Mouse (Mus musculus) right cerebral cortex, postnatal 25 days (tissue): ENCODE measurements around the gene Comt.

Source experiments
- DNase-seq: peaks from one replicate; pipeline ENCODE4 v3.0.0; 2022

Gene Comt

DNA sequence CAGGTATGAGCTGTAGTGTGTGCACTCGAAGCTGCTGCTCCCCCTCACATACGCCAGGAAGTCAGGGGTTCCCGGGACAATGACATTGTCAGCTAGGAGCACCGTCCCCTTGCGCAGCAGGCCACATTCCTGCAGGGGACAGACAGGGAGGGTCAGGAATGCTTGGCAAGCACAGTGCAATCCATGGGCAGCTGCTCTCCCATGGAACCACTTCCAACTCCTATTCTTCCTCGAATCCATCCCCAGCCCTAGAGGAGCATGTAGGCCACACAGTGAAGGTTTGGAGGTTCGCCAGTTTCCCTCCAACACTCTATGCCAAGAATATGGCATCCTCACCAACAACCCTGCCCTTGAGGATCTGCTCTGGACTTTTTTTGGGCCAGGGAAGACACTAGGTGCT is 18.7 kb downstream of the Comt start:
- no peak for DNase-seq

DNA sequence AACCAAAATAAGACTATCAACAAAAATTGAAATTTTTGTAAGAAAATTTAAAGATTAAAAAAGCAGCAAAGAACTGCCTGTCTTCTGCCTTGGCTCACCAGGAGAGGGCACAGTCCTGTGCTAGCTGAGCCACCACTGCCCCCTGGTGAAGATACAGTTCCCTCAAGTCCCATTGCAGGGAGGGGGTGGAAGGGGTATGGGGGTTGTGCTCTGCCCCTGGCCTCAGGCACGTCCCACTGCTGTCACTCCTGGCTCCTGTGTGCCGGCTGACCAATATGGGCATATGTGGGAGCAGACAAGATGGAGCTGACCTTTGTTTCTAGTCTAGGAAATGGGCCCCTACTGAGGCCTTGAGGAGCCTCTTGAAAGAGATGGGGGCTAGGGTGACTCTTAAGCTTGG is 20.4 kb downstream of the Comt start:
- DNase-seq: no peak

DNA sequence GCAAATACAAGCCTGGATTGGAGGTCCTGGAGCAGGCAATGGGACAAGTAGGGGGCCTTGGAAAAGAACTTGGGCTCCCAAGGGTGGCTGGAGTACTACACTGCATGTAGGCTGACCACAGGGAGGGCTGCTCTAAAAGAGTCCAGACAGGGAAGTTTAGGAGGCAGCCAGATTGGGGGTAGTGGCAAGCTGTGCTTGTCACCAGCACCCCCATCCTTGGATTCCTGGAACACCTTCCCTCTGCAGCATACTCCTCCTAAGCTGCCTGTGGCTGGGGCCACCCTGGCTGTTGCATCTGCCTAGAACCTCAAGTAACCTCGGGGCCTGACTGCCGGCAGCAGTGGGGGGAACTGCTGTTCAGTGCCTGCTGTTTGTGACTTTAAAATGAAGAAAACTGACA is 20.8 kb downstream of the Comt start:
- DNase-seq: no peak

DNA sequence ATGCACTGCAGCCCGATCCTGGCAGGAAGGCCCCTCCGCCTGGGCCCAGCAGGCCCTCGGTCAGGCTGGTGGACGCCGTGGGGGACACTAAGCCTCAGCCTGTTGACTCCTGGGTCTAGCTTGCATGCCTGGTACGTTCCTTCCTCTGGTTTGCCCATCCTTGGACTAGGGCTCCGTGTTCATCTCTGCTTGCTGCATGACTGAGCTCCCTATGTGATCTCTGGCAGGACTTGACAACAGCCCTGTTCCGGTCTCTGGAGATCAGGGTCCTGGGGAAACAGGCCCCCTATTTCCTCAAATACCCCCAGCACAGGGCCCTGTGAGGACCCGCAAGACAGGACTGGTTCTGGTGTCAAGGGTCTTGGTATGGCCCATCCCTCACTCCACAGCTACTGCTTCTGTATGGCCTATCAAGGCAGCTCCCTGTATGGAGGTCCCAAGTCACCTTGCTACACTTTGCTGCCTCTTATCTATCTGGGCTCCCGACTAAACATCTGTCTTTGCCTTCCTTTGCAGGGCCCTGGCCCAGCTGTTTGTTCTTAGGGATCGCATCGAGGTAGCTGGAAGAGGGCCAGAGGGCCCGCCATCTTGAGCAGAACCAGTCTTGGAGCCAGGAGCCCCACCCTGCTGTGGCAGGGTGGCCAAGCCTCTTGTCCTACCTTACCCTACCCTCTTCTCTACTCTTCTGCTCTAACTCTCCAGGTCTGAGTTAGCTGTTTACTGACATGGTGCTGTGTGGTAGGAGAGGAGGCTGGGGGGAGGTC is 21.4 kb downstream of the Comt start:
- no peak for DNase-seq

DNA sequence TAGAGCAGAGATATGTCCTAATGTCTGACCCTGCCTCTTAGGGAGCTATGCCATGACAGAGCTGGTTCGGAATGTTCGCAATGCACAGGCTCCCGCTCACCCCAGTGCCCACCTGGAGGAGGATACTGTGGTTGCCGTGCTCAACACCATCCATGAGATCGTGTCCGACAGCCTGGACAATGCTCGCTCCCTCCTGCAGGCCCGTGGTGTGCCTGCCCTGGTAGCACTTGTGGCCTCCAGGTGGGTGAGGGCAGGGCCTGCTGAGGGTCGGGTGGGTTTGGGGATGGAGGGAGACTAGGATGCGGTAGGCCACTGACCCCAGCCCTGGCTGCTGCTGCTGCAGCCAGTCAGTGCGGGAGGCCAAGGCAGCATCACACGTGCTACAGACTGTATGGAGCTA is 23.4 kb downstream of the Comt start:
- no peak for DNase-seq

DNA sequence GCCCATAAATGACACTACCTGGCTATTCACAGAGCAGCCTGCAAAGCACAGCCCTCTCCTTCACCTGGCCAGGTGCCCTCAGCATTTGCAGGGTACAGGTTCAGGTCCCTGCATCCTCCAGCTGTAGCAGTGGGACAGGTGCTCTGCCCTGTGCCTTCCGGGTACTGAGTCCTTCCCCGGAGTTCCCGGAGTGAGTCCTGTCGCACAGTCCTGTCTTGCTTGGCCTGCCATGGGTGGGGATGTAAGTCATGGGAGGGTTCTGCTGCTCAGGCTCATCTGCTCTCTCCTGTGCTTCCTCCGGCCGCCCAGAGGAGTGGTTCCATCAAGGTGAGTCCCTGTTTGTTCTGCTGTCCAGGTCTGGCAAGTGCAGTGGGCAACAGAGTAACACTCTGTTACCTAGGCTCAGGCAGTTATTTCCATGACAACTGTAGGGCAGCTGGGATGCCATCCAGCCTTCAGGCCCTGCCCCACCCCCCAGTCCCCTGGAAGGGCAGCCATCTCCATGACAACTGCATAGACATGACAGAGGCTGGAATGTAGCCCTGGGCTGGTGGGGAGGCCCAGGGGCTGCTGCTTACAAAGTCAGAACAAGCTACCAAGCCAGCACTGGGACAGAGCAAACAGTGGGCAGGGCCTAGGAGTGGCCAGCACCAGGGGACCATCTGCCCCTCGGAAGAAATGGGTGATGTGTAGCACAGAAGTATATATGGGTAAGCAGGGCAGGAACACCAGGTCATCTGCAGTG is 26.0 kb downstream of the Comt start:
- no peak for DNase-seq

DNA sequence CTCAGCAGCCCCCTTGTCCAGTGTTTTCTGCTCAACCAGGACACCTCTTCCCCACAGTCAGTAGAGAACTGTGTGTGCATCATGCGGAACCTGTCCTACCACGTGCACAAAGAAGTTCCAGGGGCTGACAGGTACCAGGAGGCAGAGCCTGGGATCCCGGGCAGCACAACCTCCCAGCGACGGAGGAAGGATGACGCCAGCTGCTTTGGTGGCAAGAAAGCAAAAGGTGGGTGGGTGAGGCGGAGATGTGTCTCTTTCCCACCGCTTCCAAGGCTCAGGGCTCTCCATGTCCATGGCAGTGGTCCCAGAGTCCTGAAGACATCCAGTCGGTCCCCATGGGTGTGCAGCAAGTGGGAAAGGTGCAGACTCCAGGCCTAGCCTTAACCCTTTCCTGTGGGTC is 26.6 kb downstream of the Comt start:
- DNase-seq: no peak

DNA sequence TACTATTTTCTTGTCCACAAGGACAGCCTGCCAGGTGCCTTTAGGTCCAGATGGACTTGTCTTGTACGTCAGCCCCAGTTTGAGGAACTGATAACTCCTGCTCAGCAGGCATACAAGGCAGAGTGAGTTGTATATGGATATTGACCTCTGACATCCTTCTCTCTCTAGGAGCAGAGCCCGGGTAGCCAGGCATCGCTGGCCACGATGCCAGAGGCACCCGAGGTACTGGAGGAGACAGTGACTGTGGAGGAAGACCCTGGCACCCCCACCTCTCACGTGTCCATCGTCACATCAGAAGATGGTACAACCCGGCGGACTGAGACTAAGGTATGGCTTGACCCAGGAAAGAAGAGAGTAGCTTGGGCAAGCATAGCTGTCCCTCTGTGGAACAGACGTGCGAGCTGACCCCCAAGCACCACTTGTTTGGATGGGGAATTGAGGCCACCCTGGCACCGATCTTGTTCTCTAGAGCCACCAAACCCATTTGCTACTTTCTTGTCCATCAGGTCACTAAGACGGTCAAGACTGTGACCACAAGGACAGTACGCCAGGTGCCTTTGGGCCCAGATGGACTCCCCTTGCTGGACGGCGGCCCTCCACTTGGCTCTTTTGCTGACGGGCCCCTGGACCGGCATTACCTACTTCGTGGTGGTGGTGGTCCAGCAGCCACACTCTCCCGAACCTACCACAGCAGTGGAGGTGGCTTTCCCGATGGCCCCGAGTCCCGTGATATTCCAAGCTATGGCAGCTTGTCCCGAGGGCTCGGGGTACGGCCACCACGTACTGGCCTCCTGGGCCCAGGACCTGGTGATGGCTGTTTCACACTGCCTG is 29.6 kb downstream of the Comt start:
- DNase-seq: no peak

DNA sequence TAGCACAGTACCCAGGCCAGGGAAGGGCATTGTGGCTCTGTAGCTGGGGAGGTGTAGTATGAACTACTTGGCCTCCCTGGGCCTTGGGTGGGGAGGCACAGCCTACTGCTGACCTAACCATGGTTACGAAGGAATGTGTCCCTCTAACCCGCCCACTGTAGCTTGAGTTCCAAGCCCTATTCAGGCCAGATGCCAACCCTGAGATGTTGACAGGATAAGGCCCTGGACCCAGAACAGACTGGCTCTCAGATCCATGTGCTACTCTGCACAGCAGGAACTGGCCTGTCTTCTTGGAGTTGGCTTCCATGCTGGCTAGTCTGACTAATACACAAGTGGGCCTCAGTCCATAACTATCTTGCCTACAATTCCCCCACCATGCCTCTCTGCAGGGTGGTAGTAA is 30.5 kb downstream of the Comt start:
- DNase-seq: no peak

DNA sequence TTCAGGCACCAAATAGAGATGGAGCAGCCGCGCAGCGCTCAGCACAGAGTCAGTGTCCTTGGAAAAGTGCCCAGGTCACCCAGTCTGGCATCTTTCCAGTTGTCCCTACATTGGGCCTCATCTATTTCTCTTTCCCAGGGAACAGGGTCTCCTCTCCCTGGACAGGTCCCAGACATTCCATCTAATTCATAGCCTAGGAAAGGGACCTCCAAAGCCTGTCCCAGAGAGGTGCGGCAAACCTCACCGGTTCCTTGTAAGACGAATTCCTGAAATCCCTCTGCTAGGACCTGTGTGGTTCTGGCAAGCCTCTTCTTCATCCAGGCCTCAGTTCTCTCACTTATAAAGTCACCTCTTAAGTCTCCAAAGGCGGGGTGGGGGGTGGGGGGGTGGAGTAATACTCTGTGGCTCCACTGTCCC is 31.0 kb downstream of the Comt start:
- DNase-seq: no peak

DNA sequence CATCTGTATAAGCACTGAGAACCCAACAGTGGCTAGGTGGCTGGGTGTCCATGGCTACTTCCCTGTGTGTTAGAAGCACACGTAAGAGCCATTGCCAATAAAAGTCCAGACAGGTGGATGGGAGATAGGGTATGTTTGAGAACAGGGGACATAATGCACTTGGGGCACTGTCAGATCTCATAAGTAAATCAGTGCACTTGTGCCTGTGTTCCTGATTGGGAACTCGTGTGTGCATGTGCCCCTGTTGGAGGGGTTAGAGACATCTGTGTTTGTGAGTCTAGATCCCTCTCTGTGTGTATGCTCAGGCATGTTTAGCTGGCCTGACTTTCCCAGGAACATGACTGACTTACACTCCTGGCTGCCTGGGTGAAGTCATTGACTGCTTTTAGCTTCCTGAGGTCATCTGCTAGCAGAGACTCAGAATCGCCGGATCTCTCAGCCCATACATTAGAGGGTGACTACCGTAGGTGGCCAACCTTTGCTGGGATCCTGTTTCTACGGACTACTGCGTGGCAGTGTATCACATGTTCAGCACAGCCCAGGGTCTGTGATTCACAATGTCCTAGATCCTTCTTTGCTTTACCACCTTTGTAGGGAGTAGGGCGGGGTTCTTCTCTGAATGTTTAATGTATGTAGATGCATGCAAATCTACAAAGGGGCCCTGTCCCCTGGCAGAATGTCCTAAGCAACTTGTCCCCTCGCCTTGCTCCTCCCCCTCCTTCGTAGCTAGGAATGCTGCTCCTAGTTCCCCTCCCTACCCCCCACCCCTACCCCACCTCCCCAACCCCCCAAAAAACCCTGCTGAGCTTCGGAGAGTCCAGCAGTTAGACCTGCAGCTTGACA is 31.7 kb downstream of the Comt start:
- DNase-seq: no peak

DNA sequence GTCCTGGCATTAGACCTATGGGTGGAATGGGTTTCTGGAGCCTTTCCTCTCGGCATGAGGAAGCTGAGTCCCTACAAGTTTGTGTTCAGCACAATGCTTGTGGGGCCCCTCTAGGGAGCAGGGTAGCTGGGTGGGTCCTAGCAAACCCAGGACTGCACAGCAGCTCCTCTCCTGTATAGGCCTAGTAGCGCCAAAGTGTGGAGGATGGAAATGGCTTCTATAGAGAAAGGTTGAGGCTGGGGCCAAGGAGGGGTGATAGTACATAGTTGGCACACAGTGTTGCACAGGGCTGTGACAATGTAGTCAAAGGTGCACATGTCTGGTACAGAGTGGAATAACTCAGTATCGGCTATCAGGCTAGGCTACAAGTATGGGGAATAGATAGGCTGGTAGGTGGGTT is 32.6 kb downstream of the Comt start:
- no peak for DNase-seq

DNA sequence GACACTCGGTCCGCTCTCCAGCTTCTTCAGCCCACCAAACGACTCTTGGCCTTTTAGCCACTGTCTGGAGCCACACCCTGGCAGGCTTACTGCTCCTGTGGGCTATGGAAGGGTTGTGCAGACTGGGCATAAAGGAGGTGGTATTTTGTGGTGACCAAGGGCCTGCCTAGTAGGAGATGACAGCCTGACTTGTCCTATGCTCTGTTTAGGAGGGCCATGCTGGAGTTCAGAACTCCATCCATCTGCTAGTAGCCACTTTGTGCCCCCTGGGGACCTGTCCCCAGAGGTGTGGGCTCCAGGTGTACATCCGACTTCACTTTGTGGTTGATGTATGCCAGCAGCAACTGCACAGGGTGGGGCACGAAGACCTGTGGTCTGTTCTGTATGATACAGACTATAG is 33.1 kb downstream of the Comt start:
- no peak for DNase-seq

DNA sequence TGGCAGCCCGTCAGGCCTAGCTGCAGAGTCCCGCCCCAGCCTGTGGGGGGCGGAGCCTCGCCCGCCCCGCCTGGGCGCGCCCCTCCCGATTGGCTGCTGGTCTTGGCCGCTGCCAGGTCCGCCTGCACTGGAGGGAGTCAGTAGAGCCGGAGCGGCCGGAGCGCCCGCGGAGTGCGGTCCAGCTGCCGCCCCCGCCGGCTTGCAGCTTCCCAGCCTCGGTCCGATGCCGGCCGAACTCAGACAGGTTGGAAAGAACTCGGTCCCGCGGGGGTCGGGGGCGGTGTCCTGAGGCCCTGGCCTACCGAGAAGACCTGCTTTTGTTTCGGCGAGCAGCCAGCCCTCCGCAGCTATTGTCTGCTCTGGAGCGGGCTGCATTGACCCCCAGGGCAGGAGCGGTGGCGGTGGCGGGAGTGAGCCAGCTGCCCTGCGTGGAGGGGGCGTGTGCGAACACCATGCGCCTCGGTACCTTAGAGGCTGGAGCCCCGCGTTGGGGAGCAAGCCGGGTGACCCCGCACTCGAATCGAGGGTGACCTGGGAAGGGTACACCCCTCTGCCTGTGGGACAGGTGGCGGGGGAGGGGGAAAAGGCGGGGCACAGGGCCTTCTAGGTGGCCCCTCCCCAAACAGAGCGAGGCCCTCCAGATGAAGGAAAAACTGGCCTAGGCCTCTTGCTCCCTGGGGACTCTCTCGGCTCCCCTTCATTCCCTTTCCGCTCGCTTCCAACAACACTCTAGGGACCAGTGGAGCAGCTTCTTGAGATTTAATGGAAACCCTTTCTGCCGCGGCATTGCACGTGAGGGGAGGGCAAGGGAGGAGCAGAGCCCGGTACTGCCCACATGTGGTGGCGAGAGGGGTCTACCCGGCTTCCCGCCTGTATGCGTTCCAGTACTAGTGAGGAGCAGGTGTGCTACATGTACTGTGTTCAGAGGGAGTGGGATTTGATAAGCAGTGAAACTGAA is 33.9 kb downstream of the Comt start:
- DNase-seq: peak; percentile 74

DNA sequence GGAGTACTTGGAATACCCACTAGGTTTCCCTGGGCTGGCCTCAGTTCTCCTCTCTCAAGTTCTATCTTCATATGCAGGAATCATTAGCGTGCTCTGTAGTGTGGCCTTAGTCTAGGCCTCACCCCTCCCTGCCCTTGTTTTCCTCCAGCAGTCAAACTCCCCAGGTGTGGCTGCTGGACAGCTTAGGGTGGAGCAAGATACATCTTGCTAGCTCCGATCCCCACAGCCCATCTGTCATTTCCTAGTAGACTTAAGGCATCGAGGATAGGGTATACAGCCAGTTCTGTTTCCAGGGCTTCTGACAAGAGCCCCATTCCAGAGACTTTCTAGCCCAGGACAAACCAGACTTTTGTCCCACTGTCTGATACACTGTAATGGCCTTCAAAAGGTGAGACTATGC is 34.9 kb downstream of the Comt start:
- no peak for DNase-seq

DNA sequence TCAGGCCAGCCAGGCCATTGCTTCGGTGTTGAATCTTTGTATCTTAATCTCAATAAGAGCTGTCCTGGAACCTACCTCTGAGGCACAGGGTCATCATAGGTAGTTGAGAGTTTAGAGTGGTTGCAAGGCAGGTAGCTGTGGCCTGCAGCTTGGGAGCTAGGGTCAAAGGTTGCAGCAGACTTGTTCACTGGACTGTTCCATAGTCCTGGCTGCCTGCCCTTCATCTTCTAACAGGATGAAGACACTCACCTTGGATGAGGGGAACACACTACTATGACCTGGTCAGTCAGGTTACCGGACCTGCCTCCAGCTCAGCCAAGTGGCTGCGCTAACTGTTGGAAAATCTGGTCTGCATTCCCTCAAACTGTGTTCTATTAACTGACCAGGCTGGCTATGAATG is 35.5 kb downstream of the Comt start:
- DNase-seq: no peak

DNA sequence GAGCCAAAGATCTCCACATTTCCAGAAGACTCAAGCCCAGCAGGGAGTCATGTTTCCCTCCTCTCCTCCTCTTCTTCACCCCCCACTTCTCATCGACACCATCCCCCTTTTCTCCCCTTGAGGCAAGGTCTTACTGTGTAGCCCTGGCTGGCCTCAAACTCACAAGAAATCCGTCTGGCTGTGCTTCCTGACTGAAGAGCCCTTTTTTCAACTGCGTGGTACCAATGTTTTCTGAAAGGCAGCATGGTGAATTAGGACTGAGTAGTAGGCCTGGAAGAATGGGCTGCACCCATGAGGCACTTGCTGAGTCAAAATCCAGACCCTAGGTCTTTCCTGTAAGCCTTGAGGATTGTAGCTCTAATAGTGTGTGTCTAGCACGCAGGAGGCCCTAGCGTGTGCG is 36.3 kb downstream of the Comt start:
- DNase-seq: no peak

DNA sequence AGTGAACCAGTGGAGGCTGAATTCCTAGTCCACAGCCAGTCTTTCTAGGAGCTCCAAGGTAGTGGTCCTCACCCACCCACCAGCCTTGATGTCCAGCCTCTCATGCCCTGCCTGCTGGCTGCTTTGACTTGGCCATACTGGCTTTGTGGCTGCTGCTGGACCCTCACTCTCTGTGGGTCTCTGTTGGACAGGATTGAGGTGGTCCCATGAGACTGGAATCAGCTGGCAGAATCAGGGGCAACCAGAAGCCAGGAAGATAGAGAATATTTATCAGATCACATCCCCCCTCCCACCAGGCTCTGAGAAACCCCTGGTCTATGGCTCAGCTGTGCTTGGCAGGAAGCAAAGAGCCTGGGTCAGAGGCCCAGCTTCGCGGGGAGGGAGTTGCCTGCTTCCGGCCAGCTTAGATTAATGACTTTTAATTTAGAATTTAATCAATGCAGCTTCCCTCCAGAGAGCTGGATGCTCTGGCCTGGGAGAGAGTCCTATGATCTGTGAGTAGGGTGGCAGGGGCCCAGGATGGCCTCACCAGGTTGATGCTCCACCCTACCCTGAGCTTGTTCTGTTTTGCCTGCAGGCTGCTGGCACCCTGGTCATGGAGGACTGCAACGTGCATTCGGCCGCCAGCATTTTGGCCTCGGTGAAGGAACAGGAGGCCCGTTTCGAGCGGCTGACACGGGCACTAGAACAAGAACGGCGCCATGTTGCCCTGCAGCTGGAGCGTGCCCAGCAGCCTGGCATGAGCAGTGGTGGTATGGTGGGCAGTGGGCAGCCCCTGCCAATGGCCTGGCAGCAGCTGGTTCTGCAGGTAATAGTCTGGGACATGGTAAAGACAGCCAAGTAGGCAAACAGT is 37.8 kb downstream of the Comt start:
- DNase-seq: no peak

DNA sequence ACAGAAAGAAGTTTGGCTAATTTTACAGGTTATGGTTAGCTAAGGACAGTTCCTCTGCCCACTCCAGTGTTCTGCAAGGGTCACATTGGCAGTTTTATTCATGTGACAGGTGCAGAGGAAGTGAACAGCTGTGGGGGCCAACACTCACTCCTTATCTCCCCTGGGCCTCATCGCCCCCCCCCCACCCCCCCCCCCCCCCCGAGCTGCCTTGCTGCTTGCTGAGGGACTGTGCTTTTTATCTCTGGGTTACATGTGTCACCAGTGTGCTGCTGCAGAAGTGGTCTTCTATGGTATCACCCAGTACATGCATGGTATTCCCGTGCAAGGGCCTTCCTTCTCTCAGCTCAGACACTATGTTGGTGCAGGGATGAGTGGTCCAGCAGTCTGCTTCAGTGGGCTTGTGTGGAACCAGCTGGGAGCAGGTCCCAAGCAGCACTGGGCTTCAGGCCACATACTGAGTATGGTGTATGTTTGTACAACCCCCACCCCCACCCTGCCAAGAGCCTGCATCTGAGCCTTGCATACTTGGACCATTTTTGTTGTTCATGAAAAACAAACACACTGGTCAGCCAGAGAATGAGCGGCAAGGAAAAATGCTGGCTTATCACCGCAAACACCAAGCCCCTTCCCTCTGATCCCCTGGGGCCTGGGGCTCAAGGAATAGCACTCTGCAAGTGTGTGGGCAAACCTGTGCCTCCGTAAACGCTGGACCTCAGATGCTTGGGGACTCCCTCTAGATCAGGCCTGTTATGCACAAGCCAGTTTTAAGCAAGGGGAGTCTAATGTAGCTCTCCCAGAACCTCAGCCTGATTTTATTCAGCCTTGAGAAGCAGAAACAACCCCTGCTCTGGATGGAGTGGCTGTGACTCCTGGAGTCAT is 38.7 kb downstream of the Comt start:
- DNase-seq: no peak

DNA sequence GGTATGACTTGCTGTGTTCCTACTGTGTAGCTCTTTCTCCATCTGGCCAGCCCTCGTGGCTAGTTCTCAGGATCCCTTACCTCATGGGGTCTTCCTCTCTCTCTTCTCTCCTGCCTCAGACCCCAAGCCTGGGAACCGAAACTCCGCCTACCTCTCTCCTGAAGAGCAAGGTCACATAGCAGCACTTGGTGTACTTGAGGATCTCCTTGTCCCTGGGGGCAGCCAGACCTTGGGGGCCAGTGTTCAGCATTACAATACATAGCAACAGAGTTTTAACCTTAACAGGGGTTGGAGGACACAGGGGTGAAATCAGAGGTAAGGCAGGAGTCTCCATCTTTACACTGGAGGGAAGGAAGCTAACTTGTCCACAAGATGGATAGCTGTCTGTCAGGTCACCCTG is 39.7 kb downstream of the Comt start:
- DNase-seq: no peak
